Mouse (Mus musculus): ENCODE measurements around the gene Bach2.
A peak's percentile ranks its signal among the peaks of the same experiment; 100 is the strongest.

The Bach2 gene

DNA sequence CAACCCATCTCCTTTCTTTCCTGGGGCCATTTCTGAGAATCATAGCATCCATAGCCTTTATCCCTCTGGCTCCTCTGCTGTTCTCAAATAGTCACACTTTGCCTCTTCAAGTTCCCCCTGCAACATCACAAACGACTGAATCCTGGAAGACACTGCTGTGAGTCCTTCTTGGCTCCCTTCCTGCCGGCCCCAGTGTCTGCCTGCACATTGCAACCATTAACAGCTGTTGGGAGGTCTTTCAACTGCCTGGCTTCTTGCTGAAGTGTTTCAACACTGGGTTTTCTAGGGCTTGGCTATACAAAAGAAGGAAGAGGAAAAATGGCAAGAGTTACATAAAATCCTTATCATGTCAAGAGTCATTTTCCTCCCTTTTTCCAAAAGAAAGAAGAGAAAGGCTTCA is 285.7 kb downstream of the Bach2 start:
- 0 out of 2 replicates have a peak, but pooled peaks have one; percentile 20 for ATAC-seq (ENCODE audit: low TSS enrichment)

DNA sequence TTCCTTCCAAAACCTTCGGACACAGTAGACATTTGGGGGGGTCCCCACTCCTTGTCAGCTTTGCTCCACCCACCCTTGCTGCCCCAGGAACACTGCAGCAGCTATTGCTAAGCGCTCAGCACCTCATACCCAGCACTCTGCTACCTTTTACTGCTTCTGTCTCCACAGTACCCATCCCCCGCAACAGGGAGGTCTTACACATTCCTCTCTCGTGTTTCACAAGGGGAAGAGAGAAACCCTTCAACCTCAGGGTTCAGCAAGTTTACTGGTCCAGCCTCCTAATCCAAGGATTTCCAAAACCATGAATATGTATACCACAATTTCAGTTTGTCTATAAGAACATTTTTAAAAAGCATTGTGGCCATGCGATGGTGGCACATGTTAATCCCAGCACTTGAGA is 286.4 kb downstream of the Bach2 start:
- no peak for ATAC-seq (ENCODE audit: low TSS enrichment)

DNA sequence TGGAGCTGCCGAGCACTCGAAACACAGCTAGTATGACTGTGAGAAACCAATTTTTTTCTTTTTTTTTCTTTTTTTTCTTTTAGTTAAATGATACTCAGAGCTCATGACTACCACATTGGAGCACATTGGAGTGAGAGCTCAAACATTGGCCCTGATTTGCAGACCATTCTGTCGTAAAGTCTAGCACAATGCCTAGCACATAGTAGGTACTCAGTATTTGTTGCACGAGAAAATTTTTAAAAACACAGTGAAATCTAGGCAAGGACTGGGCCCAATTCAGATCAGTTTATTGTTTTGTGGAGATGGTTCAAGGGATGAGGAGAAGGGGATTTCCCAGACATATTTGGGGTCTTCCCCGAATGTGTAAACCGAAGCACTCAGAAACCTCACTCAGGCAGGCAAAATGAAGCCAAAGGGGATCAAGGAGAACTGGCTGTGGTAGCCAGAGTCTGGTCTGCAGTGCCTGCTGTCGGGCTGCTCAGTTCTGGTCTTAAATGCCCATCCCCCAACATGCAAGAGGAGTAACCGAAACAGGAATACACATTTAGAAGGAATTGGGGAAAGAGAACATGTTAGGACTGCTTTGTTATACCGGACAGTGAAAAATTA is 287.7 kb downstream of the Bach2 start:
- no peak for ATAC-seq (ENCODE audit: low TSS enrichment)

DNA sequence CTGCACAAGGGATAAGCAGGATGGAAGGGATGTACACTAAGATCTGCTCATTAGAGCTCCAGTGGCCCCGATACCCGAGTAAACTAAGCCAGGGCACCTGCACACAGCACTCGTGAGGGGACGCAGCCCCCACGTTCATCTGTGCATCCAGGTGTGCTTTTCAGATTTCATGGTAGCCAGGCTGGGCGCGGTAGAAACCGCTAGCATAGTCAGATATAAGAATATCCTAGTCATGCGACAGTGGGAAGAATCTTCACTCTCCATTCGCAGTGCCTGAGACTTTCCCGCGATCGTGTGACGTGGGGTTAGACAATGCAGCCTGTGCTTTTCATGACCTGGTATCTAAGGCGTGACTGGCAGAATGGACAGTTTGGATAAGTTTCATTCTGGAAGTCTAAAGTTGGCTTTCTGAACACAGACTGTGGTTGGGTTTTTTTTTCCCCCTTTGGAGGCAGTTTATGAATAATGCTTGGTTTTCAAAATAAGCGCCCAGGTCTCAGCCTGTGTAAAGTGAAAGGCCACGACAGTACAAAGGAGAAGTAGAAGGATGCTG is 290.9 kb downstream of the Bach2 start:
- peak; percentile 9; the same call in 1 of the 2 replicates for ATAC-seq (ENCODE audit: low TSS enrichment)

DNA sequence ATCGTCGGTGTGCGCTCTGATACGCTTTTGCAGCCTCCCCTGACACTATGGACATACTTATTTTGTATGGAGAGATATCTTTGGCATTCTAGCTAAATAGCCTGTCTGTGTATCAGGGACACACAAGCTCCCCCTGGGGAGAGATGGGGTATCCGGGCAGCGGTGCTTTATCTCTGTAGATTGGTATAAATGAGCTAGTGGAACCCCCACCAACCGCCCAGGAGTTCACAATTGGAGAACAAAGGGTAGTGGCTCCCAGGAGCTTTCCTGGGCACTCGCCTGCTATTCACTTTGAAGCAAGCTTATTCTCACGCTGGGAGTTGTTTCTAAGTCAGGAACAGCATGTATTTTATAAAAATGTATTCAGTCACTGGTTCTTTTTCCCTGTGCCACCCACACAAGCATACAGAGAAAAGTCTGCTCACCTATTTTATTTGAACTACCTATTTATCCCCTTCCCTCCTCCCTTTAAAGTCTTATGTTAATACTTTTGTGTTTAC is 291.9 kb downstream of the Bach2 start:
- peak; percentile 36 for ATAC-seq (ENCODE audit: low TSS enrichment)

DNA sequence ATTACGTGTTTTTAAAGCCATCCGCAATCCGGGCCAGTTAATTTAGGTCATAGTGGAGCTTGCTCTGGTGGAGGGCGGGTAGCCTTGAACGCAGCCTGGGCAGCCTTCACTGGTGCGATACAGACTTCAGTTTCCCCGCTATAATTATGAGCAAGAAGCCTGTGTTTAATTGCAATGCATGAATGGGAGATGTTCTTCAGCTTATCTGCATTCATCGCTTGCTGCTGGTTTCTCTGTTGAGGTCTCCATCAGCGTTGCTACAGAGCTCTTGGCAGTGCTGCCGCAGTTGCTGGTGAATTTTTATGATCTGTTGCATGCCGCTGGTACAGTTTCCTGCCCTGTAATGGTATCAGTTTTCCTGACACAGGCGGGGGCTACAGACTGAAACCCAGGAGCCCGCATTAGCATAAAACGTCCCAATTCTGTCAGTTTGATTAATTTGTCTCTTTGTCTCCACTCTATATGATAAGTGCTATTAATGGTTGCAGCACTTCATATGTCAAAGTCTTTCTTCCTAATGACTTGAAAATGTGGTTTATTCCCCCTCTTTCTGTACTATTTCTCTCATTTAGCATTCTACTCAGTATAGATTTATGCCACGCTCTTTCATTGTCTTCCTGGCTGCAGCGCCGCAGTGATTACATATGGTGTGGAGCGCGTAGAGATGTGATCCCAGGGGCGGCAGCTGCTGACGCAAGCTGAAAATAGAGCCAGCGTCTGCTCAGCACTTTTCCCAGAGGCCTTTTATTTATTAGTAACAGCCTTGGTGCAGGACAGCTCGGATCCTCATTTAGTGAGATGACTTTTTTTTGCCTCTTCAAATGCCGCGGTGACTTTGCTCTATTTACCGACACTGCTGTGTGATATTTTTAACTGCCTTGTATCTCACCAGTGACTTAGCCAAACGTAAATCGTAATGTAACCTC is 292.6 kb downstream of the Bach2 start:
- peak; percentile 50 for ATAC-seq (ENCODE audit: low TSS enrichment)

DNA sequence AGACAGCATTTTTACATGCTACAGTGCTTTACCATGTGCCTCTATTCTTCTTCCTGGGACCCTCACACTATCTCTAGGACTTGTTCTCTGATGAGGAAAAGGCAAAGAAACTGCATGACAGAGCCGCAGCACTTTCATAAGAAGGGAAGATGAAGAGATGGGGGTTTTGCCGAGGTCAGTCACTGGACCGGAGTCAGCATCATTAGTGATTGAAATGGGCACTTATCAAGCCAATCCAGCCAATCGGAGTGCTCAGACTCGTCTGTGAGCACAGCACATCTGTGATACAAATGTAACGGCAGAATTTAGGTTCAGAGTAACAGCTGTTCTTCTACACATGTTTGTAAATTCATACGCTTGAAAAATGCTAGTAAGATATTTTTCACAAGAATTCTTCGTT is 293.5 kb downstream of the Bach2 start:
- no peak for ATAC-seq (ENCODE audit: low TSS enrichment)

DNA sequence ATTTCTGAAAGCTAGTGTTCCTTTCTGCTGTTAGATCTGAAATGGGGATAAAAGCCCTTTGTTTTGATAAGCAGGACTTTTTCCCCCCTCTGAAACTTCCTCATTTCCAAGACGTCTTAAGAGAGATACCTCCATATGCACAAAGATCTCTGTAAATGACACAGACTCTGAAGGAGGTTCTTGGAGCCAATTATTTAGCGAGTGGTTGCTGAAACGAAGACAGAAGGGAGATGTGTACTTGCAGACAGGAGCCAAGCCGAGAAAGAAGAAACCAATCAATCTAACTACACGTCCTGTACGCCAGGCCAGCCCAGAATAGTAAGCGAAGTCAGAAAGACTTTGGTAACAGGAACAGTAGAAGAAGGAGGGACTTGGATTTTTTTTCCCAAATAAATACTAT is 295.1 kb downstream of the Bach2 start:
- ATAC-seq (ENCODE audit: low TSS enrichment): no peak

DNA sequence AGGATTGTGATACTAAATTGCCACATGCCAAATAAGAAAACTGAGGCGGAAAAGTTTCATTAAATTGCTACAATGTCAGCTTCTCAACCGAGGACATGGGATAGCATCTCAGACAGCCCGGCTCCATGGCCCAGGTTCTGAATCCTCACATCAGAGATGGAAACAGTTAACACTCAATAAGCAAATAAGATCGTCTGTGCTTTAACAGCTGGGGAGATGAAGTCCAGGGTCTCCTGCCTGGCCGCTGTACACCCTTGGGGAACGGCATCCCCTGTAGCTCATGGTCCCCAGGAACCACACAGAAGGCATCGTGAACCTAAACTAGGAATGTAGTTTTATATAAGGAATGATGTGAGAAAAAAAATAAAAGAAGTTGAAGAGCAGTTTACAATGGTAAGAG is 297.0 kb downstream of the Bach2 start:
- no peak for ATAC-seq (ENCODE audit: low TSS enrichment)

DNA sequence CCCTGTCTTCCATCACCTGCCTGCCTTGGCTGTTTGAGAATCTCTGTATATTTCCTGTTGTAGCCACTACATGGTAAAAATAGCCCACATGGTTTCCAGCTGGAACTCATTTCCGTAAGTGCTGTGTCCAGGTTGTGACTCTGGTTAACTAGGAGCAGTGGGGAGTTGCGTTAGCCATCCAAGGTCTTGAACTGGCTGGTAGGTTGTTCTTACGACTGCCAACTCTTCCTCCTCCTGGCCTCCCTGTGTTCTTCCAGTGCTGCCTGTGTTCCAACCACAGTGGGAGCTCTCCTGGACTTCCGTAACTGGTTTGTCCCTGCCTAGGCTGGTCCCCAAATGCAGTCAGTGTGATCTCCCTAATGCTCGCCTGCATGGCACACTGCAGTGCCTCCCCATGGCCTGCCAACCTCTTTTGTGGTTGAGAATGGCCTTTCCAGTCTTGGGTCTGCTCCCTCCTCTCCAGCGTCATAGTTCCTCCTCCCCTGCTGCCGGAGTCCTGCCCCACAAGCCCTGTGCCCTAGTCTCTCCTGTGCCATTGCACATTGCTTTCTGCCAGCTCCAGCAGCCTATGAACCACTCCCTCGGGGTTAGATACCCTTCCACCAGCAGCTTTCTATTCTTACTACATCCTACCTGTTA is 298.4 kb downstream of the Bach2 start:
- ATAC-seq (ENCODE audit: low TSS enrichment): no peak

DNA sequence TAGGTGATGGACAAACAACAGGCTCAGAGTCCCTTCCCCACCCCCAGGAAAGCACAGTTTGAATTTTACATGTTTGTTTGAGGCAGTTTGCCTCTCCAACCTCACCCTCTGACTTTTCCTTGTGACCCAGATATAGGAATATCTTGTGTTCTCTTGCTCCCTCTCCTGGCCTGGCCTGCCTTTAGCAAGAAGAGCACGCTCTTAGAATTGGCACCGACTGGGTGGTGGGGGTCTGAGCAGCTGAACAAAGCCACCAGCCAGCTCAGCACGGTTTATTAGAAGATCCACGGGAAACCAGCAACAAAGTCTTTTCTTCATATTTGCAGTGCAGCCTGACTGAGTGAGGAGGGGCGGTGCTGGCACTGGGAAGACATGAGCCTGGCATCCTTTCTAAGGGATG is 299.5 kb downstream of the Bach2 start:
- peak; percentile 58; the same call in 1 of the 2 replicates for ATAC-seq (ENCODE audit: low TSS enrichment)

DNA sequence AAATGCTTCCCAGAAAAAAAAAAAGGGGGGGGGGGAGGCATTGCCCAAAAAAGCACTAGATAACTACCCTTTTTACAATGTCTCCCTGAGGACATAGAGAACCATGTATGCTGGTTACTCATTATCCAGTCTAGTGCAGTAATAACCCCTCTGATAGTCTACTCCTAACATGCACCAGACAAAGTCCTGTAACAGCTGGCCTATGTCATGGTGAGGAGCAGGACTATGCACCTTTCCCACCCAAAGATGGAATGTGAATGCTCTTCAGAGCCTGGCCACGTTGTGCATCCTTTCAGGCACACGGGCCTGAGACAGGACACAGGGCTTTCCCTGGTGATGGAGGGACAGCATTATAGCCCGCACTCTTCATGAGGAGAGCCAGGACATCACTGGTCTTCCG is 299.9 kb downstream of the Bach2 start:
- no peak for ATAC-seq (ENCODE audit: low TSS enrichment)

DNA sequence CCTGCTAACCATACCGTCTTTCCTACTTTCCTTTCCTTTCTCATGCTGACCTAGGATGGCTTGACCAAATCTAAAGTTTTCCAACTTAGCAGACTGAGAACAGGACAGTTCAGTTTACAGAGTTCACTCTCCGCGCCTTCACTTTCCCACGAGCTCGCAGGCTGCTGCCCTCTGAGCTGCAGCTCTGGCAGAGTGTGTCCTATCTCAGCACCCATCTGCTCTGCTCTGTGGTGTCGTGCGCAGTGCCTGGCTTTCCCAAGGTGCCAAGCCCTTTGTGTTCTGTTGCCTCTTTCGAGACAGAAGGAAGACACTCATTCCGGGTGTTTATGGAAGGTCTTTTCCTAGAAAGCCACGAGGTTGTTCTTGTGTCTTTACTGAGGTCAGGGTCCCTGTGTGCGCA is 300.4 kb downstream of the Bach2 start:
- ATAC-seq (ENCODE audit: low TSS enrichment): no peak

DNA sequence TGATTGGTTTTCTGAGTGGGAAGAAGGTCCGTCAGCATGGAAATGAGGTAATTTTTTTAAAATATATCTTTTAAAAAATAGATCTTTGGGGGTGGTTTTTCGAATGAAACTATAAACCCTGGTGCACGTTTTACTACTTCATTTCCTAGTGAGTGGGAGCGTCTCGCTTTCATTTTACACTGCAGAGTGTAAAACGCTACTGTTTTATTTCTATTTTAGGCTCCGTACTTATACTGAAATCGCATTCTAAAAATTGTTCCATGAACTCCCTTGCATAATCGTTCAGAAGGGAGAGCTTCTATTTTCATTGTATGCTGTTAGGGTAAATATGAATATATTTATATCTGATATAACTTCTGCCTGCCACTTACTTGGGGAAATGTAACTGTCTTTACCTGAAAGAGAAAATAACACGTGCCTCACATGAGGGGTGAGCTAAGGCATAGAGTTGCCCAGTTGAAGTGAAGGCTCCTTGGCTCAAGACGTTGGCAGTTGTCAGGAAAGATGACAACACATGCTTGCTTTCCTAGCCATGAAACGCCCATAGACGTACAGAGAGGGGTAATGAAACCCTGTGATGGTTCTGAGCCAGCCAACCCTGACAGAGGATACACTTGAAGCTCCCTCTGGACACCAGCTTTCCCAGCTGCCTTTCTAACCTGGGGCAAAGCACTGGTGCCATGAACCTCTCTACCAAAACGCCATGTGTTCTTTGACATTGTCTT is 306.4 kb downstream of the Bach2 start:
- ATAC-seq (ENCODE audit: low TSS enrichment): peak; percentile 76

DNA sequence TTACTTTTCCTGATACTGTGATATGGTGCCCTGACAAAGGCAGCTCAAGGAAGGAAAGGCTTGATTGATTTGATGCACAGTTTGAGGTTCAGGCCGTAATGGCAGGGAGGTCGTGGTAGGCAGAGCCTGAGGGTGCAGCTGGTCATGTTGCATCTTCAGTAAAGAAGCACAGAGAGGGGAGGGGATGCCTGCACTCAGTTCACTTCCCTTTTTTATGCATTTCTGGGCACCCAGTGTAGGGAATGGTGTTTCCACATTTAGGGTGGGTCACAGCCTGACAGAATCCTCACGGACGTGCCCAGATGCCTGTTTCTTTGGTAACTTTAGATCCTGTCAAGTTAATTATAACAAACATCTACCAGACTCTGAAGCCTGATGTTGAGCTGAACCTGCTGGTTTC is 306.9 kb downstream of the Bach2 start:
- ATAC-seq (ENCODE audit: low TSS enrichment): no peak; the same call in 1 of the 2 replicates

DNA sequence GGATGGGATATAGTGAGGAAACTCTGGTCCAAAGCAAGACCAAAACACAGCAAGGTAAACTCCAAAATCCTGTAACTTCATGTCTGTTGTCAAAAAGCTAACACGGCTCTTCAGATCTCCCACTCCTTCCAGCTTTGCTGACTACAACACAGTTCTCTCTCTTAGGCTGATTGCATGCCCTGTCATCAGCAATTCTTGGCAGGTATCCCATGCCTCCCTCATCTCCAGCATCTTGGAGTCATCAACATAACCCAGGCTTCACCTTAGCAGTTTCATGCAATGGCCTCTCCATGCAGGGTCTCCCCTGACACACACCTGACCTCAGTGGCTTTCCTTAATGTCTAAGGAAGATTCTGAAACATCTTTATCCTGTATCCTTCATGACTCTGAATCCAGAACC is 310.5 kb downstream of the Bach2 start:
- ATAC-seq (ENCODE audit: low TSS enrichment): no peak

DNA sequence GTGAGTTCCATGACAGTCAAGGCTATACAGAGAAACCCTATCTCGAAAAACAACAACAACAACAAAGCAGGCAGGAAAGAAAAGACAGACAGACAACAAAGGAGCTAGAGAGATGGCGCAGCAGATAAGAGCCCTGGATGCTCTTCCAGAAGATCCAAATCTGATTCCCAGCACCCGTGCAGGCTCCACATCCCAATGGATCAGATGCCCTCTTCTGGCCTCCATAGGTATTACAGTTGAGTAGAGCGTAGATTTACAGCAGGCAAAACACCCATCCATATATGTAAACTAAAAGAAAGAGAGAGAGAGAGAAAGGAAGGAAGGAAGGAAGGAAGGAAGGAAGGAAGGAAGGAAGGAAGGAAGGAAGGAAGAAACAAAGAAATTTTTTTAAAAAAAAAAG is 312.7 kb downstream of the Bach2 start:
- ATAC-seq (ENCODE audit: low TSS enrichment): no peak

DNA sequence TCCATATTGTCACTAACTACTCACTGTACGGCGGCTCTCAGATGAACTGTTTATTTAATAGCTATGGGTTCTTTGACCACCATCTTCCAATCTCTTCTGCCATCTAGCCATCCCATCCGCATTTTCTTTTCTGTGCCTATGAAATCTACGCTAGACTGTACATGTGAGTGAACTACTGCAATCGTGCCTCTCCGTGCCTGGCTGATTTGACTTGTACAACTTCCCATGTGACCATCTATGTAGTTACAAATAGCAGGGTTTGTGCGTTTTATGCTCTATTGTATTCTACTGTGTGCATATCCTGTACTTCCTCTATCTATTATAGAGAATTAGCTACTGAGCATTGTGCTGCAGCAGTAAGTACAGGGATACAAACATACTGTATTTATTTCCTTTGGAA is 316.9 kb downstream of the Bach2 start:
- no peak for ATAC-seq (ENCODE audit: low TSS enrichment)

DNA sequence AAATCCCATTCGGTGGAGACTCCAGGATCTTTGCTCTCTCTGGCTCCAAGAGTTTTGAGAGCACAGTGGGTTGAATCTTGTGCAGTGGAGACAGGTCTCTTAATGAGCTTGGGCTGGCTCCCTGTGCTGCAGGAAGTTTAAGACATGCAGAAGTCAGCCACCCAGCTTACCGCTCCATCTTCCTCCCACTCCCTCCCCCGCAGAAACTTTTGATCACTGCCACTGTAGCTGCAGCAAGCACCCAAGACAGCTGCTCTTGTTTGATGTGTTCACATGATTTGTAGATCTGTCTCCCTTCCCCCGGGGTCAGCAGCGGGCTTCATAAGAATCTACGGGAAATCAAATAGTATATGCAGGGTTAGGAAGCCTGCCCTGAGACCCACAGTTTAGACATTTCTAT is 321.6 kb downstream of the Bach2 start:
- peak; percentile 33 for ATAC-seq (ENCODE audit: low TSS enrichment)

DNA sequence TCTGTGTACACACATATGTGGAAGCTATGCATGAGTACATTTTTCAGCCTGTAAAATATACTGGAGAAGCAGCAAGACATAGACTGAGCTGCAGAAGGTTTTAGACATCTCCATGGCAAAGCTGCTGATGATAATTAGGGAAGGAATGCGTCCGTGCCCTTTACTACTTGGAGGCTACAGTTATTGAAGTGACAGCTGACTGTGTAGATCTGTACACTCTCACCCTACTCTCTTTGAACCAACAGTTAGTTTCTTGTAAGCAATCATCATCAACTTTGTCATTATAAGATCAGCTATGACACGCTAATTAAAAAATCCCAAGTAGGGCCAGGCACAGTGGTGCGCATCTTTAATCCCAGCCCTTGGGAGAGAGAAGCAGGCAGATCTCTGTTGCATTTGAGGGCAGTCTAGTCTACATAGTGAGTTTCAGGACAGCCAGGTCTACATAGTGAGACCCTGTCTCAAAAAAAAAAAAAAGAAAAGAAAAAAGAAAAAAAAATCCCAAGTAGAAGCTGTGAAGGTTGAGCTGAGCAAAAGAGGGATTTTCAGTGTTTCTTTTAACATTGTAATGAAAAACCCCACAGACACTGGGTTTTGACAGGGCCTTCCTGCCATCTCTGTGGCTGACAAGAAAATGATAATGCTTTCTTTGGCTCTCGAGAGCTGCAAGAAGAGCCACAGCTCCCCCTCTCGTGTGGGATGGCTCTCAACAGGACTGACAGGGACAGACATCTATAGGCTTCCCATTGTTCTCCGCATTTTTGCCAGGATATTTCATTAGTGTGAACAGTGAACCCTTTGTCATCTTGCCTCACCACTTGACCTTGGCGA is 322.3 kb downstream of the Bach2 start:
- peak; percentile 36; the same call in 1 of the 2 replicates for ATAC-seq (ENCODE audit: low TSS enrichment)

Measured in frontal cortex, adult (tissue).